Mouse (Mus musculus) lung, postnatal 10 days (tissue): Measurements from ENCODE around the gene Tedc2.

Experiments used
- DNase-seq: peaks from one replicate; pipeline ENCODE4 v3.0.0; 2021

Gene Tedc2

DNA sequence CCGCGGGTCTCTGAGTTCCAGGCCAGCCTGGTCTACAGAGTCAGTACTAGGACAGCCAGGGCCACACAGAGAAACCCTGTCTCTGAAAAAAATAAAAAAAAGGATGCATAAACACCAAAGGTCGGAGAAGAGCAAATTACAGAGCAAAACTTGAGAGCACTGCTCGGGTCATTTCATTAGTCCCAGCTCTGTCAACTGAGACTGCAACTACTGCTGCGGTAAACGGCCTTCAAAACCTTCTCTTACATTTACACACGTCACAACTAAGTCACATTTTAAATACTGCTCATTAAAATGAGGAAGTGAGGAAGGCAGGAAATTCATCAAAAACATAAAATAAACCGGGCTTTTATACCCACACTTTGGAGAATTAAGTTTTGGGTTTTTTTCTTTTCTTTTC lies 27.8 kb downstream of the Tedc2 start:
- no peak for DNase-seq

DNA sequence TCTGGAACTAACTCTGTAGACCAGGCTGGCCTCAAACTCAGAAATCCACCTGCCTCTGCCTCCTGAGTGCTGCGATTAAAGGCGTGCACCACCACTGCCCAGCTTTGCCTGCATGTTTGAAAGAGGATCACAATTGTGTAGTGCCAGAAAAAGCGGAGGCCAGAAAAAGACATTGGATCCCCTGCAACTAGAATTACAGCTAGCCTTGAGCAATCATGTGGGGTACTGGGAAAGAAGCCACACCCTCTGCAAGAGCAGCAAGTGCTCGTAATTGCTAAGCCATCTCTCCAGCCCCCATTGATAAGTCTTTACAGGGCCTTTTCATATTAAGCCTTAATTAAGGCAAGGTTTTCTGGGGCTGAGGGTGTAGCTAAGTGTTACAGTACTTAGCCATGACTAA lies 29.2 kb downstream of the Tedc2 start:
- no peak for DNase-seq

DNA sequence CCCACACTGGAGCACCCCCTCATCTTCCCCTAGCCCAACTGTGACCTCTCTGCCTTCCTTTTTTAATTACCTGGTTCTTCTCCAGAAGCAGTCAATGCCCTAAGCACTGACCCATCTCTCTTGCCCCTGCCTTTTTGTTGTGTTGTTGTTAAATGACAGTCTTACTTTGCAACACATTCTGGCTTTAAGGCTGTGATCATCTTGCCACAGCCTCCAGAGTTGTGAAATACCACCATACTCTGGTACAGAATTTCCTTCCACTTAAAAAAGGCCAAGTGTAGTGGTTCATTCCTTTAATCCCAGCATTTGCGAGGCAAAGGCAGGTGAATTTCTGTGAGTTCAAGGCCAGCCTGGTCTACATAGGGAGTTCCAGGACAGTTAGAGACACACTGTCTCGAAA lies 29.7 kb downstream of the Tedc2 start:
- DNase-seq, result no peak

DNA sequence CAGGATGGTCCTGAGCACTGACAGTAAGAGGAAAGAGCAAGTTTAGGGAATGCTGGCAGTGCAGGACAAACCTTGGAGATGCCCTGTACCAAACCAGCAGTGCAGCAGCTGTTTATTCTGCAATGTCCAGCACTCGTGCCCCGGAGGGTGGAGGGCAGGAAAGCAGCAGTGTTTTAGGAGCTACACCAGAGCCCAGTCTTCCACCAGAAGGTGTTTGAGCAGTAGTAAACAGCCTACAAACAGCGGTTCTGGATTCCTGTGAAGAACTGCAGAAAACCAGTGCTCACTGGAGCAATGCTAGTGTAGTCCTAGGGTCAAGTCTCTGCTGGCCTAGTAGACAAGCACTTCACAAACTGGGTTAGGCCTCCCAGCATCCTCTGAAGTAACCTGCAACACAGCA lies 46.4 kb downstream of the Tedc2 start:
- DNase-seq, result no peak

DNA sequence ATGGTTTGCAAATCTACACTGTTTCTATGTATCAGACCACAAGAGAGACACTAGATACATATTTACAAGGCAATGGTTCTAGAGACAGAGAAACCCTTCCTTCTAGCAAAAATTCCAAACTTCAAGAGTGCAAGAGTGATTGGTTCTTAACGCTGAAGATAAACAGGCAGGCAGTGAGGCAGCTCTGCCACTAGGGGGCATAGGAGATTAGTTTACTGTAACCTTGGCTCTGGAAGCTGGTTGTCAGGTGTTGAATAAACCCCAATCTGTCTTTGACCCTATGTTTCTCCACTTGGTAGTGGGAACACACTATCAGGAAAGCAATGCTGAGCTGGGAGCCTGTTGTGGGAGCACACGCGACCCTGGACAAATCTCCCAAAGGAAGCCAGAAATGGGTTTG lies 47.2 kb downstream of the Tedc2 start:
- DNase-seq, result peak; percentile 81

DNA sequence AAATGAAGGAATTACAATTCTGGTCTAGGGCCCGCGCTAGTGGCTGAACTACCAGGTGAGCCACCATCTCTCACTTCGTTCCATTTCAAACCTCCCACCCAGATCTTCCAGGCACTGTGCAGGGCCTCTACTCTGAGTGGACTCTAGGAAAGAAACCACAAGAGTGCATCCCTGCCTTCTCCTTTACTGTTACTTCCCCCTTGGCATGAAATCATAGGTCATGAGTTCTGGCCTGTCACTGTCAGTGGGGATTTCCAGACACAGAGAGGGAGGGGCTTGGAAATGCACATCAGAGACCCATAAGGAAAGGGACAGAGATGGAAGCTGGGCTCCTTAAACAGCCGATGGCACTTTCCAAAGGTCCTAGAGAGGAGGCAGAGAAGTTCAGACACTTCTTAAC lies 48.9 kb downstream of the Tedc2 start:
- DNase-seq, result no peak

DNA sequence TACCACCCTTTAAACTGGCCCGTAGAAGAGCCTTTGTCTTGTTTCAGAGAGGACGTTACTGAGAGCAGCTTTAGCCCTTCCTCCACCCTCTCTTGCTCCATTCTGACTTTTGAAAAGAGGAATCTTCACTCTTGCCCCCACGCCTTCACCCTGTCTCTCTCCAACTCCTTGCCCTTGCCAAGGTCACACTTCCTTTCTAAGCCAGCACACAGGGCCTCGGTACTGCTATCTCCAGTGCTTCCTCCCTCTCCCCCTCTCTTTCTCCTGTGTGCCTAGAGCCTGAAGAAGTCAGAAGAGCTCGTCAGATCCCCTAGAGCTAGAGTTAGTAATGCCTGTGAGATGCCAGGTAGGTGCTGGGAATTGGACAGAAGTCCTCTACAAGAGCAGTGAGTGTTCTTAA lies 49.9 kb downstream of the Tedc2 start:
- no peak for DNase-seq

DNA sequence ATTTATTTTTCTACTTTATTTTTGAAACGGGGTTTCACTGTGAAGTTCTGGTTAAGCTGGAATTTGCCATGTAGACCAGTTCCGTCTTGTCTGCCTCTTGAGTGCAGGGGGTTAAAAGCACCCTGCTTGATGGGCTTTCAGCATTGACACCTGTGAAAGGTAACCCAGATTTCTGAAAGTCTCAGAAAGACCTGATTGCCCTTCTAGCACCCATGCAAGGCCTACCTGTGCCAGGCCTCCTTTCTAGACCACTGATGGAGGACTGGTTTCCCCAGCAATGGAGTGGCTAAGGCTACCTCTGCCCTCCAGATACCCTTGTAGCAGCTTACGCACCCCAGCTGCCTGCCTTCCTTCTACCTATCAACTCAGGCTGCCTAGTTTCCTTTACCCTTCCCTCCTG lies 50.5 kb downstream of the Tedc2 start:
- no peak for DNase-seq

DNA sequence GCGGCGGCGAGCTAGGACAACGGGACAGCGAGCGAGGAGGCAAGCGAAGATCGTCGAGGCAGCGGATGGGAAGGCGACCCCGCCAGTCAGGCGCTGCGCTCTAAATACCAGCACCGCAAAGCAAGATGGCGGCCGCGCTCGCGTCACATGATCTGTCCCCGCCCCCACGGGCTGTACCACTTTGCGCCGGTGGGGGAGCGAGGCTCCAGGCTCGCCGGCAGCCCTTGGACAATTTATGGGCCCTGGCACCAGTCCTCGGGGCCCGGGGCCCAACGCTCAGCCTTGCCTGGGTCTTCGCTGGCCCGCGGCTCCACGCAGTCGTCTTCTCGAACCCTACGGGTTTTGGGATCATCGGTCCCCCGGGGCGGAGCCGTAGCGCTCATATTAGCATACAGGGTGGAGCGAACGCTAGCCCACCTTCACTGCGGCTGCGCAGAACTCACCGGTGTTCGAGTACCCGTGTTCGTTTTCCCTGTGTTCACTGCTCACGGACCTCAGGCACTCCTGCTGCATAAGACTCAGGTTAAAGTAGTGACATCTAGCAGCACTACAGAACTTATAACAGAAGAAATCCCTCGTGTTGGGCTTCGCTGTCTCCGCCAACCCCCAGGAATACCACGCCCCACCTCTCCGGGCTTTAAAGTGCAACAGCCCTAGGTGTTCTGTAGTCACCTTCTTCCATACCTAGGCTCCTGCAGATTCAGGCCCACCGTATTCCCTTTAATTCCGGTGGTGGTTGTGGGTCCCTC lies 51.2 kb downstream of the Tedc2 start, which contains the start of gene Atp6v0c:
TSS of gene Atp6v0c (minus strand) at position 386 of the 749 bp plus-strand sequence.
- DNase-seq, result peak; percentile 96

DNA sequence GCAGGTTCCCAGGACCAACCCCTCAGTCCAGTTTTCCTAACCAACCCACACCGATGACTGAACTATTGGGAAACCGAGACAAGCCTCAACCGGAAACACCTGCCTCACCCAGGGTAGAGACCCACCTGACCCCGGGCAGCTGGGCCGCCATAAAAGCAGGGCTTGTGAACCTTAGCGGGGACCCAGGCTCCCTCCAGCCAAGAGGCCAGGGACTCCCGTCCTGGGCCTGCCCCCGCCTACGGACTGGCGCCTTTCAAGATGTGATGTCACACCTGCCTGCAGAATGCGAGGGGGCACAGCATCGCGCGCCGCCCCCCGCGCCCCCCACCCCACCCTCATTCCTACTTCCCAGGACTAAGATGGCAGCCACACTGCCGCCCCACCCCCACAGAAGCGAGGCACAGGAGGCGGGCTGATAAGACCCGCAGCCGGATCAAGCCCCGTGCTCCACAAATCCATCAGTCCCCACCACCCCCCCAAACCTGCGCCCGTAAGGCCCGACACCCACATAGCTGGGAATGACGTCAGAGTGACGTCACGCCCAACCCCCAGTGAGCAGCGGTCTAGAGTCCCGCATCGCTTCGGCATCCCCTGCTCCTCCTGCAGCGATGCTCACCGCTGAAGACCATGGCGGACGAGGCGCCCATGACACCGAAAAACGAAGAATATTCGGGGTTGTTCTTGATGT lies 51.9 kb downstream of the Tedc2 start:
- peak; percentile 72 for DNase-seq

DNA sequence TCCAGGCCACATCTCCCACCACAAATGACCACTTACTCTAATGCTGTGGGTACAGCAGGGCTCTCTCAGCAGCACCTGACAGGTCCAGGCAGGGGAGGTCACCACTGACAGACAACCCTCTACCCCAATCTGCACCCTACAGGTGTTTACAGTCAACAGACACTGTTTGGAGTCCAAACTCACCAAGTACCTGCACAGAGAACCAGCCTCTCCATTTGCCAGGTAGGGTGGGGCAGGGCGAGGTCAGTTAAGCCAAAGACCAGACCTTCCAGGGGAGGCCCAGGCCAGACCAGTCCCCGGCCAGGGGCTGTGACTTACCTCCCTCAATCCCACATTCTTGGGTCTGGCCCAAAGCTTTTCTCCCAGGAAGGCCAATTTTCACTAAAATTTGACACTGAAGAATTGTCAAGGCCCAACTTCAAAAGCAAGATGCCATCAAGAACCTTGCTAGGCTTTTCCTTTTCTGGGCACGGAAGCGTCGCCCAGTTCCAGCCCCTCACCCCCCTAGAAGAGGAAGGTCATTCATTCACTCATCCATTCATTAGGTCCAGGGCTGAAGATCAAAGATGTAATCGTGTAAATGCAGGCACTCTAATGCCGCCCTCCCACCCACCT lies 52.7 kb downstream of the Tedc2 start:
- no peak for DNase-seq

DNA sequence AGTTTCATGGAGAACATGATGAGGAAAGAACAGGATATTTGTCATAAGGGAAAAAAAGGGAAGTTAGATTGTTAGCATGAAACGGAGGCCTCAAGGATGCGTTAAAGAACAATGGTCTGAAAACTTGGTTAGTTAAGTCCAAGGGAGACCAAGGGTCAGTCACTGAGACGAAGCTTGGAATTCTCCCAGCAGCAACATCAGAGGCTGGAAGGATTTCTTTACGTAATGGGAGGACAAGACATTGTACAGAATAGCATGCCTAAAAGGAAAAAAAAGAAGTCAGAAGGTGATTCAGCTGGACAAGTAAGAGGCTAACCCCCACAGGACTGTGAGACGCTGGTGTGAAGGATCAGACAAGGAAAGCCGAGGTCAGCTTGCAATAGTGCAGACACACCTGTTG lies 53.5 kb downstream of the Tedc2 start:
- no peak for DNase-seq
